Mouse (Mus musculus) liver, embryonic 16.5 days (tissue): ENCODE data around the gene Fam83e. TPM values are rescaled to one million over a fixed set of nuclear protein-coding genes. Genes with fewer than 3 reads are reported as not detected.

Experiments
- ATAC-seq: fragments of 200-750 bp; cut with Nextera tagmentation; 2 replicates; pipeline ENCODE4 v1.8.0; 2017; ENCODE audit warnings: low read depth, mild to moderate bottlenecking, moderate number of reproducible peaks, moderate library complexity
- H3K27ac ChIP-seq: fragments of 300-500 bp; sonication (generic); 2 replicates; pipeline ENCODE4 v1.5.1; 2014; ENCODE audit warnings: mild to moderate bottlenecking, low read length
- H3K27me3 ChIP-seq: fragments of 300-500 bp; sonication (generic); 2 replicates; pipeline ENCODE4 v1.6.1; 2014; ENCODE audit warnings: low read depth, low read length, mixed read lengths; ENCODE audit not compliant: control insufficient read depth, insufficient read depth
- H3K36me3 ChIP-seq: fragments of 300-500 bp; sonication (generic); 2 replicates; pipeline ENCODE4 v1.6.1; 2014; ENCODE audit warnings: mild to moderate bottlenecking; ENCODE audit not compliant: control insufficient read depth, insufficient read depth
- H3K4me1 ChIP-seq: fragments of 300-500 bp; sonication (generic); 2 replicates; pipeline ENCODE4 v1.6.1; 2014; ENCODE audit warnings: low read depth, low read length, mixed read lengths; ENCODE audit not compliant: control insufficient read depth
- H3K4me2 ChIP-seq: fragments of 300-500 bp; sonication (generic); 2 replicates; pipeline ENCODE4 v1.6.1; 2014; ENCODE audit warnings: low read depth, low read length, mixed read lengths
- H3K4me3 ChIP-seq: fragments of 300-500 bp; sonication (generic); 2 replicates; pipeline ENCODE4 v1.5.1; 2014; ENCODE audit warnings: low read depth, mild to moderate bottlenecking, low read length
- H3K9ac ChIP-seq: fragments of 300-500 bp; sonication (generic); 2 replicates; pipeline ENCODE4 v1.6.1; 2014; ENCODE audit warnings: low read depth, low read length
- H3K9me3 ChIP-seq: fragments of 300-500 bp; sonication (generic); replicated peaks from 2 replicates; pipeline ENCODE4 v1.6.1; 2016; ENCODE audit warnings: low read length; ENCODE audit not compliant: control insufficient read depth
- WGBS: fragments of 180-500 bp; shearing (Covaris S2); extraction: QIAGEN DNeasy Blood & Tissue Kit; methylation state at CpG from one replicate; pipeline ENCODE4 v1.1.7; 2014; ENCODE audit not compliant: insufficient replicate concordance; 5-methylcytosine and 5-hydroxymethylcytosine counted together
- polyA plus RNA-seq: library from polyadenylated mRNA; unstranded; fragments of >200 nt; fragmentation: Nextera tagmentation; extraction: Ambion mirVana; gene quantifications from 2 replicates; pipeline ENCODE4 v1.2.1, GENCODE M21; 2015

Gene Fam83e
- polyA plus RNA-seq, 1 experiment from 2014 or later, result 0.30 TPM

GRCm38 (mm10) chr7:45723301-45723700 lies 2.3 kb downstream of the Fam83e start:
- H3K4me2 ChIP-seq, result no peak overlapping the region
- H3K9me3 ChIP-seq, result no peaks in the 10 kb centered on the region
- peaks cover 18% of the 10 kb centered on the region for H3K4me1 ChIP-seq
- no peaks in the 10 kb centered on the region for H3K27me3 ChIP-seq
- no peak for ATAC-seq
- no peak overlapping the region for H3K9ac ChIP-seq
- 74% methylated on average over 4 of the region's 4 CpGs for WGBS
- no peak overlapping the region for H3K4me3 ChIP-seq
- peaks cover 35% of the 10 kb centered on the region for H3K36me3 ChIP-seq
- no peak overlapping the region for H3K27ac ChIP-seq

GRCm38 (mm10) chr7:45723781-45724180 lies 2.8 kb downstream of the Fam83e start:
- Histone ChIP-seq H3K4me2 (no peak overlapping the region), H3K9ac (no peak overlapping the region), H3K9me3 (no peaks in the 10 kb centered on the region), H3K4me1 (peaks cover 15% of the 10 kb centered on the region), H3K27ac (no peak overlapping the region), H3K27me3 (no peaks in the 10 kb centered on the region), H3K36me3 (peaks cover 35% of the 10 kb centered on the region), H3K4me3 (no peak overlapping the region)
- WGBS, result 87% methylated on average over 14 of the region's 14 CpGs
- no peak for ATAC-seq

DNA sequence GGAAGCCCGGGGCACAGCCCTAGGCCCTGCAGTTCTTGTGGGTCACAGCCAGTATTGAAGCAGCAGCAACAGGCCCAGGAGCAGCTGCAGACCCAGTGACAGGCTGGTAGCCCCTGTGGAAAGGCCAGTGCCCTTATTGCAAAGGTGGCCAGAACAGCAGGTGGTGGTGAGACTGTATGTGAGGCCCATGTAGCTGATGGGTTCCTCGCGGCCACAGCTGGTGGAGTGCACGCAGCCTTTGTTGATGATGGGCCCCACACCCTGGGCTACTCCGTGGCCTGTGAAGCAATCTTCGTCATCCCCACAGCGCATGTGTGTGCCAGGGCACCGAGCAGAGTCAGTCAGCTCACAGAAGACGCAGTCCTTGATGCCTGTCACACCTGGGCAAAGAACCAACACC lies 4.1 kb downstream of the Fam83e start:
- no peak for ATAC-seq
- WGBS, result 83% methylated on average over 9 of the region's 9 CpGs
- Histone ChIP-seq H3K9ac (no peak overlapping the region), H3K27ac (no peak overlapping the region), H3K4me2 (no peak overlapping the region), H3K36me3 (peaks cover 25% of the 10 kb centered on the region), H3K4me3 (no peak overlapping the region), H3K9me3 (no peaks in the 10 kb centered on the region), H3K27me3 (no peaks in the 10 kb centered on the region), H3K4me1 (peaks cover 3% of the 10 kb centered on the region)

- Histone ChIP-seq H3K36me3 (peaks cover 20% of the 10 kb centered on the region), H3K27ac (no peak within 1 kb of the TSS), H3K9ac (no peak within 1 kb of the TSS), H3K27me3 (no peaks in the 10 kb centered on the region), H3K4me3 (no peak within 1 kb of the TSS), H3K4me2 (no peak within 1 kb of the TSS), H3K4me1 (peaks cover 3% of the 10 kb centered on the region), H3K9me3 (no peaks in the 10 kb centered on the region)
- no peak for ATAC-seq
- 79% methylated on average over 11 of the region's 11 CpGs for WGBS
Measured at GRCm38 (mm10) chr7:45725713-45726112, 4.7 kb downstream of the Fam83e start, which contains the start of gene Spaca4. Spaca4 (minus strand) TSS chr7:45725813.

GRCm38 (mm10) chr7:45726419-45726818 lies 5.4 kb downstream of the Fam83e start:
- H3K36me3 ChIP-seq, result peaks cover 14% of the 10 kb centered on the region; the same call in 1 of the 2 replicates
- no peaks in the 10 kb centered on the region; the same call in 1 of the 2 replicates for H3K4me1 ChIP-seq
- no peak for ATAC-seq
- H3K4me2 ChIP-seq, result no peak overlapping the region
- no peak overlapping the region for H3K27ac ChIP-seq
- H3K4me3 ChIP-seq, result no peak overlapping the region
- no peaks in the 10 kb centered on the region for H3K9me3 ChIP-seq
- no peak overlapping the region for H3K9ac ChIP-seq
- no peaks in the 10 kb centered on the region for H3K27me3 ChIP-seq
- 82% methylated on average over 10 of the region's 10 CpGs for WGBS

GRCm38 (mm10) chr7:45727625-45728024 lies 6.6 kb downstream of the Fam83e start:
- Histone ChIP-seq H3K4me2 (no peak overlapping the region), H3K27ac (no peak overlapping the region), H3K4me1 (no peaks in the 10 kb centered on the region; the same call in 1 of the 2 replicates), H3K4me3 (no peak overlapping the region), H3K9ac (no peak overlapping the region), H3K9me3 (no peaks in the 10 kb centered on the region), H3K36me3 (peaks cover 14% of the 10 kb centered on the region; the same call in 1 of the 2 replicates), H3K27me3 (no peaks in the 10 kb centered on the region)
- 63% methylated on average over 3 of the region's 3 CpGs for WGBS
- ATAC-seq, result no peak

- no peaks in the 10 kb centered on the region for H3K27me3 ChIP-seq
- no peak overlapping the region for H3K4me2 ChIP-seq
- ATAC-seq, result no peak
- no peak overlapping the region for H3K4me3 ChIP-seq
- H3K36me3 ChIP-seq, result no peaks in the 10 kb centered on the region
- 25% methylated on average over 16 of the region's 16 CpGs for WGBS
- no peak overlapping the region for H3K27ac ChIP-seq
- H3K9ac ChIP-seq, result no peak overlapping the region
- H3K9me3 ChIP-seq, result no peaks in the 10 kb centered on the region
- no peaks in the 10 kb centered on the region; the same call in 1 of the 2 replicates for H3K4me1 ChIP-seq
Measured at GRCm38 (mm10) chr7:45730727-45731431, 9.9 kb downstream of the Fam83e start.

DNA sequence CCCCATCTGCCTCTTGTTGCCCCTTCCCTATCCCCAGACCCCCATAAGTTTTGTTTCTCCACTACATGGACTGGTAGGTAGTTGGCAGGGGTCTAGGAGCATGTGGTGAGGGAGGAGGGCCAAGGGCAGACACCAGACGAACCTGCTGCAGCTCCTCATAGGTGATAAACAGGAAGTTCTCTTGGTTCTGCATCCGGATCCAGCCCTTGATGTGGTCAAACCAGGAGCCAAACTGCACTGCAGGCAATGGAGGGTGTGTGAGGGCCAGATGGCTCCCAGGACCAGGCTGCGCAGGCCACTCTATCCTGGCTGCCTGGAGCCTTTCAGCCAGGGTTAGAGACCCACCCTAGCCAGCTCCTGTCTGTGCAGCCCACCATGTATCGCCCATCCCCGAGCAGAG lies 12.5 kb downstream of the Fam83e start:
- Histone ChIP-seq H3K4me1 (no peaks in the 10 kb centered on the region; the same call in 1 of the 2 replicates), H3K4me3 (no peak overlapping the region), H3K9ac (no peak overlapping the region), H3K4me2 (no peak overlapping the region), H3K9me3 (no peaks in the 10 kb centered on the region), H3K36me3 (no peaks in the 10 kb centered on the region), H3K27ac (no peak overlapping the region), H3K27me3 (no peaks in the 10 kb centered on the region)
- WGBS, result 53% methylated on average over 5 of the region's 5 CpGs
- ATAC-seq, result no peak

- Histone ChIP-seq H3K9ac (no peak overlapping the region), H3K4me2 (no peak overlapping the region), H3K4me1 (no peaks in the 10 kb centered on the region), H3K4me3 (no peak overlapping the region), H3K27ac (no peak overlapping the region), H3K36me3 (no peaks in the 10 kb centered on the region), H3K9me3 (no peaks in the 10 kb centered on the region), H3K27me3 (no peaks in the 10 kb centered on the region)
- WGBS, result 7% methylated on average over 9 of the region's 9 CpGs
- peak; percentile 58; the same call in 1 of the 2 replicates for ATAC-seq
Measured at GRCm38 (mm10) chr7:45739162-45739763, 18.3 kb downstream of the Fam83e start.
